Mouse (Mus musculus): Measurements from ENCODE around the gene Ptgfr.
A peak's percentile ranks its signal among the peaks of the same experiment; 100 is the strongest.

- TF ChIP-seq CTCF (IDR thresholded peaks at IDR 0.05) (peak; percentile 53), POLR2A (IDR thresholded peaks at IDR 0.05; ENCODE audit: insufficient read depth, low read depth, low read length) (no peak), EP300 (IDR thresholded peaks at IDR 0.05; ENCODE audit: insufficient read depth, low read depth, low read length) (no peak)
Measured at GRCm38 (mm10) chr3:151818265-151818664, 19.2 kb downstream of the Ptgfr start.

Measured in heart, adult 2 months (tissue).